Mouse (Mus musculus) cerebellum, adult 8-10 months (tissue): ENCODE results near the gene Gimap7.
"Not testable (repeated sequence)": the region's sequence is repeated elsewhere in the genome, so short reads cannot be mapped to it uniquely, and the experiment has no call there.

ENCODE experiments used
- DNase-seq: peaks from one replicate; pipeline ENCODE4 v3.0.0; 2022

The Gimap7 gene

DNA sequence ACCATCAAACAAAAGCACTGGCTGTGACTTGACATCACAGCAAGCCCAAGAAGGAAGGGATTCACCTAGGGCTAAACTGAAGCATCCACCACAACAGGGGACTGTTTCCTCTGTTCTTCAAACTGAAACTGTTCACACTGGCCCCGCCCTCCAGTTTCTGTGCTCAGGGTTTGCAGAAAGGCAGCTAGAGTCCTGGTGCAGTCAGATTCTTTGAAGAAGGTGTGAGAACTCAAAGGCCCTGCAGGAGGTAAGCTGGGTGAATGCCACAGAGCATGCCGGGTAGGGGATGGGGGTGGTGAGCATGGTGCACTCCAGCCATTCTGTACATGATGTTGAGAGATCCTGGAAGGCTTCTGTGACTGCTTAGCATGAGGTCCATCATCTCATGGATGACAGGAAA is at the start of gene Gimap7, which contains the start of gene Gm28053:
TSS of gene Gimap7 (plus strand) at position 167 of the 400 bp plus-strand sequence.
TSS of gene Gm28053 (plus strand) at position 153 of the 400 bp plus-strand sequence.
- DNase-seq = no peak

DNA sequence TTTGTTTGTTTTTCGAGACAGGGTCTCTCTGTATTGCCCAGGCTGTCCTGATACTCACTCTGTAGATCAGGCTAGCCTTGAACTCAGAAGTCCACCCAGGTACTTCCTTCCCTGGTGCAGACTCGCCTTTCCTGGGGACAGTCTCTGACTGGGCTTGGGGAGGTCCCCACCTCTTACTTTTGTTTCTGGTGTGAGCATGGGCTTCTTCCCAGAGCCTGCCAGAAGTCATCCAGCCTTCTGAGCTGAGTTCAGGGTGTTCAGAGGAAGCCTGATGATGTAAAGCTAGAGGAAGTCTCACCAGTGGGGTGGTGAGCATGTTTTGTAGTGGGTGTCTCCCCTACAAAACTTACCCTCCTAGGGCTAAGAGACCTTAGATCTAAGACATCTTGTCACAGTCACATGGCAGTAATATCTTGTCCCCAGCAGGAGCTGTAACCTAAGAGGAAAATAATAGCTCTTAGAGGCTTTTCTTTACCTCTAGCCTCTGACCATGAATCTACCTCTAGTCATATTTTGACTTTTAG is 48.9 kb upstream of the Gimap7 start:
- DNase-seq = no peak

DNA sequence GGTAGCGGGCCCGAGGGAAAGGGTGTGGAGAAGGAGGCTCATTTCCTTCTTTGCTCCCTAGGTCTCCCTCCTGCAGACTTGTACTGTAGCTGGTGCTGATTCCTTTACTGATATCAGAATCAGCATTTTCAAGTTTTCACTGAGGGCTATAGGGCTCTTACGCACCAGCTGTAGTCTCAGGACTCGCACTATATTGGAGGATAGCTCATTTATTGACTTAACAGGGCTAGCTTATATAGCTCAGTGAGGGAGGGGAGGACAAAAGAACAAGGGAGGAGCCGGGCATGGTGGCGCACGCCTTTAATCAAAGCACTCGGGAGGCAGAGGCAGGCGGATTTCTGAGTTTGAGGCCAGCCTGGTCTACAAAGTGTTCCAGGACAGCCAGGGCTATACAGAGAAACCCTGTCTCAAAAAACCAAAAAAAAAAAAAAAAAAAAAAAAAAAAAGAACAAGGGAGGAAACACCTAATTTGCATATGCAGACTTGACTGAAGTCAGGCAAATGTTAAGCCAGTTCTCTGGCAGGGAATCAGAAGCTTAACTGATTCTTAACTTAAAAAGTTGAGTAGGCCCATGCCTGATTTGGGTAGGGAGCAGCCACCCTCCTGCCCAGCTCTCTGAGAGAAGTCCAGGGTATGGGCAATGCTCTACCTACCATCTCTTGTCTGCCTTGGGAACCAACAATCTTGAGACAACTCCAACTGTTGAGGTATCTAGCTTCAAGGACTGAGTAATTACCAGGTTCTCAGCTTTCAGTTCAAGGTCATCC is 43.9 kb upstream of the Gimap7 start:
- DNase-seq = no peak

DNA sequence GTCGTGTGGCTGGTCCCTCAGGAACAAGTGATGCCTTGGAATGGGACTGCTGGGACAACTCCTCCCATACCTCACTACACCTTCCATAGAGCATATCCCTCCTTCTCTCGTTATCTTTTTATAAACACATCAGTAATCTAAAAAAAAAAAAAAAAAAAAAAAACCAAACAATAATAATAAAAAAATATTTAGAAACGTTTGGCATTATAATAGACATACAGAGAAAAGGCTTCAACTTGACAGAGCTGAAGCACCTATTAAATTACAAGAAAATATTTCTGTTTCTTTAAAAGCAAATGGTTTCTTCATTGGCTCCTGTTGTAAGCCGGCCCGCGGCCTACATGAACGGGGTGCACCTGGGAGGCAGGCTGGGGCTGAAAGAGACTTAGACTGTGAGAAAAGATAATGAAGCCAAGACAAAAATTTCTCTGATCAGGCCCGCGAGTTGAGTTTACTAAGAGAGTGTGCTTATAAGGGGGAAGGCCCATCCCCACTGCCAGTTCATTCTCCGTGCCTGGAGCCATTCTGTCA is 43.0 kb upstream of the Gimap7 start:
- no peak for DNase-seq

DNA sequence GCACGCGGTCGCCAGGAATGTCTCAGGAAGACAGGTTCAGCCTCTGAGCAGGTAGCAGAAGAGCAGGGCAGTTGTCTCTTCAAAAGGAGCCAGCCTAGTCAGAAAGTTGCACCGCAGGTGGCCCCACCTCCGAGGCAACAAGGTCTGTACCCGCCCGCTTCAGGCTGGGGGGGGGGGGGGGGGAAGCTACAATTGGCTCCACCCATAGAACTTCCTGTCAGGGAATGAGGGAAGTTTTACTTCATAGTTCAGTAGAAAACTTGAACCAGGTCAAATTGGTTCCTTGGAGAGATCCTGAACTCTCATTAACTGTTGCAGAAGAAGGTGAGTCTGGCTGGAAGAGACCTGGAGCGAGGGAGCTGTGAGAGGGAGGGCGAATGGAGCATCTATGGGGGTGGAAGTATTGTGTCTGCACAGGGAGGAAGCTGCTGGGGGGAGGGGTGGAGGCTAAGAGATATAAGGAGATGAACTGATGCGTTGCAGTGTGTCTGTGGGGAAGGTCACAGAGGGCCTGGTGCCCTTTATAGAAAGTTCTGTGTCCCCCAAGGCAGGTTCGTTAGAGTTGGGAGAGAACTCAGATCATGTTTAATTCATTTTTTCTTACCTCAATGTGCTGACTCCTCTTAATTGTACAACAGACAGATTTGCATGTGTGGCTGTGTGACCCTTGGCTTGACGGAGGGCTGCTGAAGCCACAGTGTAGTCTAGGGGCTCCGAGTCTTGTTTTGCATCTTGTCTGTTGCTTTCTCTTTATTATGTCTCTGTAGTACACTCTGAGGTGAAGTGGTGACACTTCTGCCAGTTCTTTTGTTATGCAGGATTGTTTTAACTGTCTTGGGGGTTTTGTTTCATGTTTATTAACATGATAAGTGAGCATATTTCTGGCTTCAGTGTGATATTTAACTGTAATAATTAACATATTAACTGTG is 42.2 kb upstream of the Gimap7 start, which contains the start of gene Gimap9:
TSS of gene Gimap9 (plus strand) at position 199 of the 929 bp plus-strand sequence.
- DNase-seq = no peak

DNA sequence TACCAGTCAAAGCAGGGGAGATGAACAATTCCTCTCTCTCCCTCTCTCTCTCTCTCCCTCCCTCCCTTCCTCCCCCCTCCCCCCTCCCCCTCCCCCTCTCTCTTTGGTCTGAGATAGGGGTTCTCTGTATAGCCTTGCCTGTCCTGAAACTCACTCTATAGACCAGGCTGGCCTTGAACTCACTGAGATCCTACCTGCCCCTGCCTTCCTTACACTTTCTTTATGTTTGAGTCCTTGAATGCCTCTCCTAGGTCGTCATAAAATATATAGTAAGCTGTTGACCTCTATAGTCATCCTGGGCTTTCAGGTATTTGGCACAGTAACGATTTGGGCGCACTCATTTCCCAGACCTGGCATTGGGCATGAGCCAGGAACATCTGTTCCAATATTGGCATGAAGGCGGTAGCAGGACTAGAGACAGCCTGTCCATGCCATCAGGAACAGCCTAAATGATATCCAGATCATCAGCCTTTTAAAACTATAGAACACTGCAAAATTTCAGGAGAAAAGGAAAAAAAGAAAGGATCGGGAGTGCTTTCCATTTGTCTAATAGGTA is 41.5 kb upstream of the Gimap7 start:
- DNase-seq = no peak

DNA sequence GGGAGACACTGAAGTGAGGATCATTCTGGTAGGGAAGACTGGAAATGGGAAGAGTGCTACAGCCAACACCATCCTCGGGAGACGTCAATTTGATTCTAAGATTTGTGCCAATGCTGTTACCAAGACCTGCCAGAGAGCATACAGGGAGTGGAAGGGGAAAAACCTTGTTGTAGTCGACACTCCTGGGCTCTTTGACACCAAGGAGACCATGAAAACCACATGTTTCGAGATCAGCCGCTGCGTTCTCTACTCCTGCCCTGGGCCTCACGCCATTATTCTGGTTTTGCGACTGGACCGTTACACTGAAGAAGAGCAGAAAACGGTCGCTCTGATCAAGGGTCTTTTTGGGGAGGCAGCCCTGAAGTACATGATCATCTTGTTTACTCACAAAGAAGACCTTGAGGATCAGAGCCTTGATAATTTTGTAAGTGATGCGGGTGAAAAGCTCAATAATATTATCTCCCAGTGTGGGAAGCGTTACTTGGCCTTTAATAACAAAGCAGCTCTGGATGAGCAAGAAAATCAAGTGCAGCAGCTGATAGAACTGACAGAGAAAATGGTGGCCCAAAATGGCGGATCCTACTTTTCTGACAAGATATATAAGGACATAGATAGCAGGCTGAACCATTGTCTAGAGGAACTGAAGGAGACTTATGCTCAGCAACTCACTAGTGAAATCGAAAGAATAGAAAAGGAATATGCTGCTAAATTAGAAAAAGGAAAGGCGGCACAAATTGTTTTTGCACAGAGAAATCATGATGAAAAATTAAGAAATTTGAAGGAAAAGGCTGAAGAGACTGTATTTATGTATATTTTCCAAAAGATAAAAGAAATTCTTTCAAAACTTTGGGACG is 40.7 kb upstream of the Gimap7 start:
- DNase-seq = no peak

DNA sequence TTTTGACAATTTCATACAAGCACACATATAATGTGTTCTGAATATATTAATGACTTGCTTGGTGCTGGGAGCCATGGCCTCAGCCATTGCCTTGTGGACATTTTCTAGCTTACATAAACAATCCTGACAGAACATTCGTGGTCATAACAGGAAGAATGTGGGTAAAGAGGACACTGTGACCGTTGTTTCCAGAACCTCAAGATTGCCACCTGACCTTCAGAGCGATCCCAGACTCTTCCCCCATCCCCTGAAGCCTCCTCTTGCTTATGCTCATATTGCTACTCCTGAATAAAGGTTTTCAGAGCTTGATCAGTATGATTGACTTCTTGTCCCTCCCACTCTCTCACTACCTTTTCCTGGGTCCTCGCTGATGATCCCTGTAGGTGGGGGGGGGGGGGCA is 40.0 kb upstream of the Gimap7 start:
- no peak for DNase-seq

DNA sequence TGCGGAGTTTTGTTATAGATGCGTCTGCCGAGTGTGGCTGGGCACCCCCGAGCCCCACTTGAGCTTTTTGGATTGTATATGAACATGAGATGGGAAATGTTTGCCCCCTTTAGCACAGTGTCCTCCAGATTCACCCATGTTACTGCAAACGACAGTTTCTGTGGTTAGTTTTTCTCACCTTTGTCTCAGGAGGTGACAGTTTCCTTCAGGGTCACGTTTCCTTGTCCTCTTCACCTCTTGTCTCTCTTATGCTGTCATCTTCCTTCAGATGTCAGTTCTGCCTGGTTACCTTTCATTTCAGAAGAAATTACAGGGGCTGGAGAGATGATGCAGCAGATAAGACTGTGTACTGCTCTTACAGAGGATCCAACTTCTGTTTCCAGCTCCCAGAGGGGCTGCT is 38.7 kb upstream of the Gimap7 start:
- DNase-seq = no peak

DNA sequence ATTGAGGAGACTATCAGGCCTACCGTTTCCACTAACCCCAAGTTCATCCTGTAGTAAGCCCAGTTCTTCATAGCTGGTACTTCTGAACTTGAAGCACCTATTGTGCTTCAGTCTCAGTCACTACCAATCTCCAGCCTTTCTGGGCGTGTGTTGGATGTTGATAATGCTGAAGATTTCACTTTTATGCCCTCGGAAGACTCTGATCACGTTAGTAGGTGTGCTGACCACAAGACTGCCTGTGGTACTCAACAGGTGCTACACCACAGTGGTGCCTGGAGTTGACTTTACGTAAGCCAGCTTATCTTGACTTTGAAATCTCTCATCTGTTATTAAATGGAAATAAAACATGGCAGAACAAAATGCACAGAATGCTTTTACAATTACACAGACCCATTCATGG is 38.0 kb upstream of the Gimap7 start:
- DNase-seq = no peak

DNA sequence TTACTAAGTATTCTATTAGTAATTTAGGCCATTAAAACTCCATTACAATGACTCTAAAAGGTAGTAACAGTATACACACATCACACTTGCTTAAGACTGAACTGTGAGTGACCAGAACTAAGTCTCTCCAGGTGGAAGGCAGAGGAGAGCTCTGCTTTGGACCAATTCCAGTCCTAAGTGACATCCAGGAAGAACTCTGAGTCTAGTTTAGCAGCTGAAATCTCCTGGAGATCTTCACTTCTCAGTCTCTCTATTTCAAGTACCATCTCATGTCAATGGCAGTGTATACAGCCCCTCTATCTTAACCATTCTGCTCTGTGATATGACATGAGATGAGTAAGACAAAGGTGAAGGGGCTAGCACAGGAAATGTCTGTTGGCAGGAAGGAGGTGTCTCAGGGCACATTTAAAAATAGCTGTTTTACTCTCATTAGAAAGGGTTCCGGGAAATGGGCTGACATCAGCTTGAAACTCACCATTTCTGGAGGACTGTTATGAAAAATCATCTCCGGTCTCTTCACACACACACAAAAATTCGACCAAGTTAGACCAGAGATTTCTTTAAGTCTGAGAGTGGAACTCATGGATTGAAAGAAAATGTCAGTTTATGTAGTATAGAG is 36.8 kb upstream of the Gimap7 start:
- DNase-seq = no peak

DNA sequence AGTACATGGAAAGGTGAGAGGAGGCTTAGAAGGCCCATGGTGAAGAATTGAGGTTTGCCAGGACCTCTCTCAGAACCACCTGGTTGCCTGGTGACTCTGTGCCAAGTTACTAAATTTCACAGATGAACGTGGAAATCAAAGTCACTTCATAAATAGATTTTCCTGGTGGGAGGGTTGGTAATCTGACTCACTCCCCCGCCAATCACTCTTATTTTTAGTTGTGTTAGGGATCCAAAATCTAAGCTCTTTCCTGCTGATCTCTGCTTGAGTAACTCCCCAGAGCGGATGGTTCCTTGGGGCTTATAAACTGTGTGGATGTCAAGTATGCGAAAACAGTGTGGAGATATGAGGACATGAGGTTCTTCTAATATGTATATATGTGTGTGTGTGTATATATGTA is 36.1 kb upstream of the Gimap7 start:
- DNase-seq = no peak

DNA sequence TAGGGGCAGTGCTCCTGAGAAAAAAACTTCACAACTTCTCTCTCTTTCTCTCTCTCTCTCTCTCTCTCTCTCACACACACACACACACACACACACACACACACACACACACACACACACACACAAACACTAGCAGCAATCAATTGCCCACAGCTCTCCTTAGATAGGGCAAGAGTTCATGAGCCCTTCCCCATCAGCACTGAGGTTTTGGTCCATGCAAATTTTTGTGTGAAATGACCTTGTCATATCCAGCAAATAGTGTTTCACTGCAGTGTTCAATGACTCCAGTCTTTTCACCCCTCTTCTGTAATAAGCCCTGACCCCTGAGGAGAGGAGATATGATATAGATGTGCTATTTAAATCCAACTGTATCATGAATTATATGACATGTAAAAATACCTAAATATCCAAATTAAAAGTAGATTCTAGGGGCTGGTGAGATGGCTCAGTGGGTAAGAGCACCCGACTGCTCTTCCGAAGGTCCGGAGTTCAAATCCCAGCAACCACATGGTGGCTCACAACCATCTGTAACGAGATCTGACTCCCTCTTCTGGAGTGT is 35.1 kb upstream of the Gimap7 start:
- DNase-seq = not testable (repeated sequence)

DNA sequence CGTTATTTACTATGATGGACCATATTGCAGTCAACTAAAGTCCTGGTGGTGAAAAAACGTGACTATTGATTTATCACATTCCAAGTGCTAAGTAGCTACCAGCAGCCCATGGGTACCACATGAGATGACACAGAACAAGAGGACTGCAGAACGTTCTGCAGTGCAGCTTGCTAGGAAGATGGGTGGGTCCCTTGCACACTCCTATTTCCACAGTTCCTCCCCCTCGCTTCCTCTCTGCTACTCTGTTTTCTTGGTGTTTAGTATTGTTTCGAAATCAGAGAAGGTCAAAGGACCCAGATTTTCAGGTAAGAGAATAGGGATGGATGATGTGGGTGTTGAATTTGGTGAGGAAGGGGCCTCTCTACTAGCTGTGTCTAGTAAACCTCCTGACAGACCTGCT is 34.1 kb upstream of the Gimap7 start, which contains the start of gene Gimap4:
TSS of gene Gimap4 (plus strand) at position 231 of the 400 bp plus-strand sequence.
- no peak for DNase-seq

DNA sequence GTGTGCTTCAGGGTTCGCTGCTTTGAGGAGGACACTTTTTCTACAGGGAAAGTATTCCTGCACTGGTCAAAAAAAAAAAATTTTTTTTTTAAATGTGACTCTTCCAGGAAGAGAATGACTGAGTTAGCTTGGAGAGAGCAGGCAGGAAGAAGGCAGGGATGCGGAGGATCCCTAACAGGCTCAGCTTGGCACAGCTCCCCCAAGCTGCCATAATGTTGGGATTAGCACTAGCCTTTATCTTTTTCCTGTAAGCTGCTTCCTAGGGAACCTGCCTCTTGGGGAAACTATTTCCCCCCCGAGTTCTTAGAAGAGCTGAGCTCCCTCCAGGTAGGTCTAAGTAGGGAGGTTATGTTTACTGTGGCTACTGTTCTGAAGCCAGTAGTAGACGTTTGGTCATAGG is 33.6 kb upstream of the Gimap7 start:
- DNase-seq = no peak

DNA sequence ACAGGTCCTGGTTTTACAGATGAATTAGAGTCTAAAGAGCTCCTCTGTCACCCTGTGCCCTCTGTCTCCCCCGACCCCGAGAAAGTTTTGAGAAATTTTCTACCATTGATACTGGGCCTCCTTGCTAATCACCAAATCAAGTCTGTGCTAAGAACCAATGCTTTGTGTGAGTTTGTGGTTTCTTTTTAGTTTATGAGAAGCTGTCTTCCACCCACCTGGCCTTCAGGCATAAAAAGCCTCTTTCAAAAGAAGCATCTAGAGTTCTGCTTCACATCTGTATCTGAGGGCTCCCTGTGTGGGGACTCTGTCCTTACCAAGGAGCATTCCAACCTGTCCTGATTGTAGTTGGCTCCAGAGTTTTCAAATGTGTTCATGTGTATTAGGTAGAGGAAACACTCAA is 33.2 kb upstream of the Gimap7 start:
- DNase-seq = no peak

DNA sequence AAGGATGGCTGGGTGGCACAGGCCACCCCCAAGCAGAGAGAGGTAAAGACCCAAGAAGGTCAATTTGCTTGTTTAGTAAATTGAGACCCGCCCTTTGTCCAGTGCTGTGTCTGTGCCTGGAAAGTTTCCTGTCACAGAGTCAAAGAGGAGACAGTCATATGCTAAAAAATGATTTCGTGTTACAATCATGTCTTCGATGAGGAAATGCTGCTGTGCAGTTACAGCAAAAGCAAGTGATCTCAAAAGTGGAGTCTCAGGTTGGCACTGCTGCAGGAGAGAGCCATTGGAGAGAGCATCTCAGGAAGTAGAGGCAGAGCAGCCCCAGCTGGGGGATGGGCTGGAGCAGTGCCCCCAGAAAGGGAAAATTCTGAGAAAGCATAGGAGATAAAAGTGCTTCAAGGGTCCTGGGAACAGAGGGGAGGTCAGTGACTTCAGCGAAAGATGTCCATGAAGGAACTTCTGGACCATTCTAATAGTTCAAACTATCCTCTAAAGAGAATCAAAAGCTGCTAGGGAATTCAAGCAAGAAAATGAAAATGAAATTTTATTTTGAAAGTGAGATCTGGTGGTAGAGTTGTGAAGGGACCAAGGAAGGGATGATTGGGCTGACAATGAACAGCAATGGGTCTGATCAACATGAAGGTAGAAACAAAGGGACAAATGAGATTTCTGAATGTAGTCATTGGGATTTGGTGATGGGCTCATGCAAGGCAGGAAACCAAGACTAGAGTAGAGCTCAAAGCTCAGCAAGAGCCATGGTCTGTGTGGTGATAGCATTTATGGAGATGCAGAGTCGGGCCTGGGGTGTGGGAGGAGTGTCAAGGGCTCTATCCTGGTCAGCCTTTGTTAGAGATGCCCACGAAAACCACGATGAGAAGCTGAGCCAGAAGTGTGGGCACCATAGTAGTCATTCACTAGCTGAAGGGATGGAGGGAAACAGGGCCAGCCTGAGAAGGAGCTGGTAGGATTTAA is 32.4 kb upstream of the Gimap7 start:
- no peak for DNase-seq

DNA sequence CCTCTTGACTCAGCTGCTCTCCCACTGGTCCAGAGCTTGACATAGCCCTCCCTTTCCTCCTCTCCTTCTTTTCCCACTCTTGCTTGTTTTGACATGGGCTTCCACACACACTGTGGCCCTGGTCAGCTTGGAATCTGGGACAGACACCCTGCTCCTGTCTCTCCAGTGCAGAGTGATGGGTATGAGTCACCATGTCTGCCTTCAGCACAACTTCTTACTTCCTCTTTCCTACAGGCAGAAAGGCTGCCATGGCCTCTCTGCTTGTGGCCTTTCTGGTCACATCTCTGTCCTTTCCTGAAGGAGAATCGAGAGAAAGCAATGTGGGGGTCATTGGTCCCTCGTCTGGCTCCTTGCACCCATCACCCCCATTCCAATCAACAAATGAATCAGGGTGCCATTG is 31.3 kb upstream of the Gimap7 start:
- no peak for DNase-seq

DNA sequence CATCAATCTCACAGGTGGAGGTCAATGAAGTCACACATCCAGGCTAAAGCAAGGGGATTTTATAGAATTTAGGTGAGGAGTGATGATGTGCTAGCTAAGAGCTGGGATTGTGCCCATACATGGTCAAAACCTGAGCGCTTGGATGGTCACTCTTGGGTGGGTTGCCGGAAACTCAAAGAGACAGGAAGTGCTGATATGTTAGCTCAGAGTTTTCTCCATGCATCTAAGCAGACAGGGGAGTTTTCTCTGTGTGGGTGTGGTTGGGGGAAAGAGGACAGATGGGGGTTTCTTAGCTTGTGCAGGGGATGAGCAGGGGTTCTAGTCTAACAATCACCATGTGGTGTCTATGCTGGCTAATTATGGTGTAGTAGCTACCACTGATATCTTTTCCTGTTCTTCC is 29.1 kb upstream of the Gimap7 start:
- DNase-seq = no peak

DNA sequence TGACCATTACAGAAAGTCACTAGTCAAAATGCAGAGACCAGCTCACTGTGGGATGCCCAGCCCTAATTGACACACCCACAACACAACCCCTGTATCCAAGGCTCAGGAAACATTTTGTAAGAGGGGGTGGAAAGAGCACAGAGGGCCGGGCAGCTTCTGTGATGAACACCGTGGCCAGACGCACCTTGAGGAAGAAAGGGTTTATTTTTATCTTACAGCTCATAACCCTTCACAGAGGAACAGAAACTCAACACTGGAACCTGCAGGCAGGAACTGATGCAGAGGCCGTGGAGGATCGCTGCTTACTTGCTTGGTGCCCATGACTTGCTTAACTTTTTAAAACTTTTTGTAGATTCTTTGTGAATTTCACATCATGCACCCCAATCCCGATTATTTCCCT is 25.5 kb upstream of the Gimap7 start:
- no peak for DNase-seq
